Mouse (Mus musculus): ENCODE measurements around the gene Naf1. TPM values are rescaled to one million over a fixed set of nuclear protein-coding genes. Genes with fewer than 3 reads are reported as not detected.

Naf1 gene
- total RNA-seq, 2 experiments from 2014 or later, result 7.6 to 8.4 TPM

Other genes starting within 250 kb of the Naf1 start
- gene Npy5r, start 172.1 kb upstream of the Naf1 start, total RNA-seq (2021), result not detected
- 1 to 10 TPM in 1 of 2 experiments, under 1 TPM in 1; 0.94 to 2.3 TPM for gene Npy1r, start 163.0 kb upstream of the Naf1 start, total RNA-seq (2021)

All from heart, postnatal 10 days (tissue).